In genomic region chr10:20724906-20725305, GRCm38 (mm10) we compare ENCODE assay signal across 8 mouse cellular contexts. TPM values are rescaled to one million over a fixed set of nuclear protein-coding genes. Genes with fewer than 3 reads are reported as not detected.
DNase-seq lines count a peak whose midpoint lies in the region; ATAC-seq and TF ChIP-seq lines count a peak whose summit lies in the region.

Pde7b (minus strand) TSS chr10:20725078.

- H3K9me3 ChIP-seq in hindbrain, postnatal 0 days (ENCODE audit: low read length): no peaks in the 10 kb centered on the region

- H3K27me3 ChIP-seq in hindbrain, postnatal 0 days (ENCODE audit: insufficient read depth, low read length): no peaks in the 10 kb centered on the region

- H3K4me3 ChIP-seq in hindbrain, postnatal 0 days (ENCODE audit: low read length): peak within 1 kb of the TSS; percentile 36

- peak within 1 kb of the TSS; percentile 56 for H3K4me2 ChIP-seq in hindbrain, postnatal 0 days (ENCODE audit: low read depth, low read length)

- peak; percentile 23 for ATAC-seq in activated CD4-positive, CD25-positive, alpha-beta regulatory T cell, adult 4 months
- ATAC-seq in hindbrain, postnatal 0 days: peak; percentile 91

- H3K4me1 ChIP-seq in hindbrain, postnatal 0 days (ENCODE audit: insufficient read depth, low read length): no peaks in the 10 kb centered on the region

- peak within 1 kb of the TSS; percentile 58; the same call in 1 of the 2 replicates for H3K27ac ChIP-seq in hindbrain, postnatal 0 days

- H3K36me3 ChIP-seq in hindbrain, postnatal 0 days (ENCODE audit: insufficient read depth, low read length): no peaks in the 10 kb centered on the region

- DNase-seq in embryo, embryonic 11 days: peak; percentile 89
- peak; percentile 85 for DNase-seq in gastrocnemius, postnatal 10 days
- DNase-seq in hindbrain, postnatal 0 days (ENCODE audit: low spot score): peak; percentile 87
- DNase-seq in left cerebral cortex, adult 18-20 months (ENCODE audit: low spot score in 2 of 2): peak; percentile 77 to 86
- peak; percentile 81 for DNase-seq in lung, postnatal 36 days
- DNase-seq in retina, adult 2 months (ENCODE audit: low read depth, low spot score): peak; percentile 45
- peak; percentile 47 to 64 for DNase-seq in urinary bladder, adult 18-20 months (ENCODE audit: low spot score in 2 of 2)

- no peak for TF ChIP-seq CTCF in hindbrain, postnatal 0 days (IDR thresholded peaks at IDR 0.05; ENCODE audit: low read depth)

- WGBS in hindbrain, postnatal 0 days: 9% methylated on average over 17 of the region's 17 CpGs

- peak within 1 kb of the TSS; percentile 39; the same call in 1 of the 2 replicates for H3K9ac ChIP-seq in hindbrain, postnatal 0 days (replicated peaks; ENCODE audit: low read length)

RNA-seq across cellular contexts. Expression of gene Pde7b, which starts in this region (rescaled TPM):
- not detected for polyA plus RNA-seq in activated CD4-positive, CD25-positive, alpha-beta regulatory T cell, adult 4 months (2017; shearing (Covaris generic))
- 10 to 100 TPM; 45.3 to 46.6 TPM for total RNA-seq in gastrocnemius, postnatal 10 days (2021)
- total RNA-seq in hindbrain, postnatal 0 days (2014; rRNA removed): 7.3 and 7.9 TPM in 2 replicates
- polyA plus RNA-seq in hindbrain, postnatal 0 days (2015; fragmentation: Nextera tagmentation; extraction: Ambion mirVana): 2.3 and 2.6 TPM in 2 replicates
- total RNA-seq in left cerebral cortex, adult 18-20 months (2021): 10 to 100 TPM; 60.8 to 67.0 TPM

Comparison
In these comparisons a context has a peak if more than half of its experiments do, and no peak if none do; other contexts are left out.
1. Peak in every context shown above with its lines: DNase-seq, ATAC-seq, H3K4me3 ChIP-seq and H3K27ac ChIP-seq.
2. Peak in ATAC-seq in activated CD4-positive, CD25-positive, alpha-beta regulatory T cell, adult 4 months; RNA of the gene not detected or under 1 TPM.